Mouse (Mus musculus): Measurements from ENCODE around the gene Acer3.

GRCm38 (mm10) chr7:98323288-98324019, 2.4 kb upstream of the Acer3 start:
- no peak for TF ChIP-seq POLR2A (IDR thresholded peaks at IDR 0.05; ENCODE audit: control insufficient read depth, extremely low read depth, insufficient read depth, low read length, poor library complexity)
- no peak for TF ChIP-seq CTCF (IDR thresholded peaks at IDR 0.05; ENCODE audit: borderline replicate concordance, control insufficient read depth, extremely low read depth, insufficient read depth, low read length, poor library complexity)

Measured in thymus, adult 2 months (tissue).